Mouse (Mus musculus) adrenal gland, postnatal 4 days (tissue): ENCODE results near the gene Fcrla. TPM values are rescaled to one million over a fixed set of nuclear protein-coding genes. Genes with fewer than 3 reads are reported as not detected.
"Not testable (repeated sequence)": the region's sequence is repeated elsewhere in the genome, so short reads cannot be mapped to it uniquely, and the experiment has no call there.

Experiments used
- DNase-seq, 2 experiments: peaks; one replicate each; pipeline ENCODE4 v3.0.0; 2021 to 2022; ENCODE audit warnings: low spot score in 2 of 2, mixed read lengths in 2 of 2
- long read RNA-seq, 2 experiments: library from polyadenylated mRNA; stranded (forward); transcript quantifications; one replicate each; pipeline ENCODE4 v2.0.0; 2021
- total RNA-seq, 2 experiments: library from RNA; stranded (reverse); gene quantifications; 2 replicates each; pipeline ENCODE4 v1.2.3; 2021

Gene Fcrla
- total RNA-seq: 1 to 10 TPM in 1 of 2 experiments, under 1 TPM in 1; 0.64 to 1.0 TPM
- long read RNA-seq, experiment 1, partial matches to known transcripts: 0 of 1 reads
- long read RNA-seq, experiment 1, other reads (novel, unspliced or antisense): 0 of 1 reads
- long read RNA-seq, experiment 2: 0 reads

GRCm38 (mm10) chr1:170927378-170927777, at the start of gene Fcrla:
Gene Fcrla (minus strand): TSS chr1:170927583.
- DNase-seq: no peak

GRCm38 (mm10) chr1:170976447-170976846, 49.1 kb upstream of the Fcrla start, which contains the start of gene Fcgr2b:
Gene Fcgr2b (minus strand): TSS chr1:170976547.
- DNase-seq: no peak

GRCm38 (mm10) chr1:170975751-170976161, 48.4 kb upstream of the Fcrla start:
- no peak for DNase-seq

DNA sequence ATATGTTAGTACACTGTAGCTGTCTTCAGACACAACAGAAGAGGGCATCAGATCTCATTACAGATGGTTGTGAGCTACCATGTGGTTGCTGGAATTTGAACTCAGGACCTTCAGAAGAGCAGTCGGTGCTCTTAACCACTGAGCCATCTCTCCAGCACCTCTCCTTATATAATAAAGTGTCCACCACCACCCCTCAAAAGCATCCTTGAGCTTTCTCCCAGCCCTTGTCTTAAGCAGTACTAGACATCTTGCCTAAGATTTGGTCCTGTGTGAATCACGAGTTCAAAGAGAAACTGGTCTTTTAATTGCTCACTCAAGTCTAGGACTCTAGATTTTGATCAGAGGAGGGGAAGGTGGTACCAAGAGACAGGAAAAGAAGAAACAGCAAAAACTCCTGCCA, 48.0 kb upstream of the Fcrla start:
- DNase-seq: not testable (repeated sequence)

GRCm38 (mm10) chr1:170974736-170975135, 47.4 kb upstream of the Fcrla start:
- DNase-seq: no peak

DNA sequence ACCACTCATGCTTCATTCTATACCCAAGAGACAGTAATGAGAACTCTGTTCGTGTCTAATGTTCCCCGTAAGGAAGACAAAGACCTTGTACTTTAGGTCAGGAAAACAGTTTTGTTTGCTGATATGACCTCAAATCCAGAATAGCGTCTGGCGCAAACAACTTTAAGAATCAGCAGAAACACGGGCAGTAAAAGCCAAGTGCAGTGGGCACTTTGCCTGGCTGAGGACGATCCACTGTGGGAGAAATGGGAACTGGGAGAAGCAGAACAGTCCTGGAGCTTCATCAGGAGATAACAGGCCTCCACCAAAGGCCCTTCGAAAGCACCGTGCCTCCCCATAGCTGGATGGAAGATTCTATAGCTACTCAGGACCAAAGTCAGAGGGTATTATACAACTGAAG, 46.8 kb upstream of the Fcrla start:
- no peak for DNase-seq

- no peak for DNase-seq
Observed at GRCm38 (mm10) chr1:170972936-170973335, 45.6 kb upstream of the Fcrla start.

DNA sequence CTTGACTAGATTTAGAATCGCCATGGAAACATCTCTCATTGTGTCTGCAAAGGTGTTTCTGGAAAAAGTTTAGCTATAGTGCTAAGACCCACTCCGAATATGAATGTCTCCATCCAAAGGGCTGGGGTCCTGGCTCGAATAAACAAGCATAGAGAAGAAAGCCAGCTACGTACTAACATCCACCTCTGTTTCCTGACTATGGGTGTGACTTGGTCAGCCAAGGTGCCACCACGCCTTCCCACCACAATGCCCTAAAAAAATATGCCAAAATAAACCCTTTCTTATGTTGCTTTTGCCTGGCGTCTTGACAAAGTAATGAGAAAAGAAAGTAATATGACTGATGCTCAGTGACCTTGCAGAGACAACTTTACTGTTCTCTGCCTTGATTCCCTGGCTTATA, 45.1 kb upstream of the Fcrla start:
- no peak for DNase-seq

- no peak for DNase-seq
Observed at GRCm38 (mm10) chr1:170968576-170968975, 41.2 kb upstream of the Fcrla start.

DNA sequence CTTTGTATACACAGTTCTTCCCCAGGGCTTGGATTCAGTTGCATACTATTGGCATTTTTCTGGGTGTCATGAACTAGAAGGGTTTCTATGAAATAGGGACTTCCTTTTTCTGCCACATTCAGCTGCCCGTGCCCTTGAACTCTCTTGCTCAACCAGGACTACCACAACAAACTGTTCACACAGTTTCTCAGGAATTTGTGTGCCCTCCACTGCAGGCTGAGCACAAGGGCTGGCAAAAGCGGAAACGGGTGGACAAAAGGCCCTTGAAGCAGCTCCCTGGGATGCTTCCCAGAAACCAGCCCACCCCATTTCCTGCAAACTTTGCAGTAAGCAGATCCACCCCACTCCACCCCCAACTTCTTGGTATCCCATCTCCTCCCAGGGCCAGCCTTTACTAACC, 40.2 kb upstream of the Fcrla start:
- no peak for DNase-seq

DNA sequence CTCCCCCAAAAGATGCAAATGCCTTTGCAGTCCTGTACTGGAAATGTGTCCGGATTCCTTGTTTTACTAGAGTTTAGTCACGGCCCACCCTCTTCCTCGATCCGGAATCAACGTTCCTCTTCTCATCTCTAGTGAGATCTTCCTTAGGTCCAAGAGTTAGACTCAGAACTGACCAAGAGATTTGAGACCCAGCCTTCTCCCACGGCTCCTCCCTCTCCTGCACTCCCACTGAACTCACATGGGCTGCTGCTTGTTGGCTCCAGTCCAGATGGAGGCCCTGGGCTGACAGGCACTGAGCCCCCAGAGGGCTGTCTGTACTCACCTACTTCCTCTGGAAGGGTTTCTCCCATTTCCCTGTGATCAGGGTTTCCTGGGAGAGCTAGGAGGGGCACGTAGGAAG, 35.7 kb upstream of the Fcrla start:
- no peak for DNase-seq

GRCm38 (mm10) chr1:170962301-170962700, 34.9 kb upstream of the Fcrla start:
- no peak for DNase-seq

DNA sequence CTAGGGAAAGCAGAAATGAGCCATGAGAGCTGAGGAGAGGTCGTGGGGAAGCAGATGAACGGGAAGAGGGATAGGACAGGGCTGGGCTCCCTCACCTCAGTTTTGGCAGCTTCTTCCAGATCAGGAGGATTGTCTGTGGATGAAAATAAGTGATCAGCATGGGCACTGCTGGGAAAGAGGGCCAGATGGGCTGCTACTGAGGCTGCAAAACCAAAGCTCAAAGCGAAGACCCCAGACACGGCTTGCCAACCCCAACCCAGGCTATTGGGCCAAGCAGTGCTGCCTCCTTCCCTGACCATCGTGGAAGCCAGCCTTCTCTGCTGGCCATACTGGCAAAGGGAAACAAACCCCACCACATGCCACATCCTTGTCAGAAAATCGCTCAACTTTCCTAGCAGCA, 33.7 kb upstream of the Fcrla start:
- no peak for DNase-seq

DNA sequence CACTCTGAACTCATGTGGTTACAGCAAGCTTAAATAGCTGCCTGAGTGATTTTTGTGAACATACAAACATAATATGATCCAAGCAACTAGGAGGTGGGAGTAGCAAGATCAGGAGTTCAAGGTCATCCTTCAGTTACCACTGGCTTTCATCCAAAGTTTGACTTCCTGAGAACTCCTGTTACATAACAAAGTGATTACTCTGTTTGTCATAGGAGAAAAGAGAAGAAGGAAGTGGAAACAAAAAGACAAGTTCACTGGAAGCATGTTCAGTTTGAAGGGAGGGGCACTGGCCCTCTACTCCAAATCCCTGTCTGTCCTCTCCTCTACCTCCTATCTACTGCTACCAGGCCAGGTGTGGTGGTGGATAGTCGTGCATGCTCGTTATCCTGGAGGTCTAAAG, 32.4 kb upstream of the Fcrla start:
- DNase-seq: no peak

DNA sequence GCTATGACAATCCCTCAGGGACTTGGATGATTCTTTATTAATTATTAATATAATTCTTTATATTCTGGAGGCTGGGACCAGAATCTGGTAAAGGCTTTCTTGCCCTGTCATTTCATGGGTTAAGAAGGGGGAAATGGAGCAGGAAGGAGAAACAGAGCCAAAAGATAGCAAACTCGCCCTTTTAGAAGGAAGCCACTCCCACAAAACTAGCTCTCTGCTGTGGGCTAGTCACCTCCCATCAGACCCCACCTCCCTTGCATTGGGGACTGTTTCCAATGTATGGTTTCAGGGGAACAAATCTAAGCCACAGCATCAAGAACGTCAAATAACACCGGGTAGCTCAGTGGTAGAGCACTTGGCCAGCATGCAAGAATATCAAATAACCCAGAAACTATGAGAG, 30.8 kb upstream of the Fcrla start:
- DNase-seq: no peak

- no peak for DNase-seq
Observed at GRCm38 (mm10) chr1:170953192-170953591, 25.8 kb upstream of the Fcrla start.

DNA sequence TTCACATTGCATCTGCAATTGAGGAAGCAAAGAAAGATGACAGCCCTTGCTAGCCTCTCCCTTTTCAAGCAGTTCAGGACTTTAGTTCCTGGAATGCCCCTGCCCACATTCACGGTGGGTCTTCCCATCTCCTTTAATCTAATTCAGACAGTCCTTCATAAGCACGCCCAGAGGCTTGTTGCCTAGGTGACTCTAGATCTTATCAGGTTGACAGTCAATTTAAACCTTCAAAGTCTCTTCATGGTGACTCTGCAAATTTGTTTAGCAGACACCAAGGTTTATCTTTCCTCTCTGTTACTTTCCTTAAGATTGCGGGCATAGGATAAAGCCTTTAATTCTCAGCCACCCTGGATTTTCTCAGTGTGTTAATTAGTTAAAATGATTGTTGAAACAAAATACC, 23.4 kb upstream of the Fcrla start:
- DNase-seq: no peak

DNA sequence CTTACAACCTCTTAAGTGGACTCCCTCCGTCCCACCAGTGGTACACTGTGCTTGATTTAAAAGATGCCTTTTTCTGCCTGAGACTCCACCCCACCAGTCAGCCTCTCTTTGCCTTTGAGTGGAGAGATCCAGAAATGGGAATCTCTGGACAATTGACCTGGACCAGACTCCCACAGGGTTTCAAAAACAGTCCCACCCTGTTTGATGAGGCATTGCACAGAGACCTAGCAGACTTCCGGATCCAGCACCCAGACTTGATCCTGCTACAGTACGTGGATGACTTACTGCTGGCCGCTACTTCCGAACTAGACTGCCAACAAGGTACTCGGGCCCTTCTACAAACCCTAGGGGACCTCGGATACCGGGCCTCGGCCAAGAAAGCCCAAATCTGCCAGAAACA, 17.5 kb upstream of the Fcrla start:
- not testable (repeated sequence) for DNase-seq

GRCm38 (mm10) chr1:170944151-170944550, 16.8 kb upstream of the Fcrla start:
- DNase-seq: not testable (repeated sequence)

DNA sequence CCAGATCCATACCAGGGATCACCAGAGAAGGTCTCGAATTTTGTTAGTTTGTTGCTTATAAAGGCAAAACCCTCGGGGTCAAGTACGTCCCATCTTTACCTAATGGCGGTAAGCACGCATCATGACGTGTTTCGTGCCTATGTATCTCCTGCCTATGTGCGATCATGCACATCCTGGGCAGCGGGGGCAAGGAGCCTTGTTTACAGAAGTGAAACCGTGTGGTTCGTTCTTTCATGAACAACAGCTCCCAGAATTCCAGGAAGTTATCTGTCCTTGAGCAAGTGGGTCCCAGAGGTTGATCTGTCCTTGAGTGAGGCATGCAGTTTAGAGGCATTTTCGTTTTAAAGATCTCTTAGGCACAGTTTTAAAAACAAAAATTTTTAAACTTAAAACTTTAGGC, 11.9 kb upstream of the Fcrla start:
- no peak for DNase-seq

GRCm38 (mm10) chr1:170934383-170934782, 7.0 kb upstream of the Fcrla start:
- no peak for DNase-seq

DNA sequence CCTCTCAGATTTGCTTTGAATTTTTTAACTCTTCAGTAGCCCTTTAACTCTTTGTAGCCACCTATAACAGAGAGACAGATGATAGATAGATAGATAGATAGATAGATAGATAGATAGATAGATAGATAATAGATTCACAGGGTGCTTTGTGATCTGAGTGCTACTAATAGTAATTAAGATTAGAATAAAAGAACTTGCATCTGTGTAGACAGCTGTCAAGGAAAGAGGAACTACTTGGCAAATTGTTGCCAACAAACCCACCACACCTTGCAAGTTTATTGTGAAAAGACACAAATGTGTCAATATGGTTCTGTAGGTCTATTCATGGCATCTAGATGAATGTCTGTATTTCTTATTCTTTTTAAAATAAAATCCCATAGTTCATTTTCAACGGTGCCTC, 6.6 kb upstream of the Fcrla start:
- DNase-seq: no peak

DNA sequence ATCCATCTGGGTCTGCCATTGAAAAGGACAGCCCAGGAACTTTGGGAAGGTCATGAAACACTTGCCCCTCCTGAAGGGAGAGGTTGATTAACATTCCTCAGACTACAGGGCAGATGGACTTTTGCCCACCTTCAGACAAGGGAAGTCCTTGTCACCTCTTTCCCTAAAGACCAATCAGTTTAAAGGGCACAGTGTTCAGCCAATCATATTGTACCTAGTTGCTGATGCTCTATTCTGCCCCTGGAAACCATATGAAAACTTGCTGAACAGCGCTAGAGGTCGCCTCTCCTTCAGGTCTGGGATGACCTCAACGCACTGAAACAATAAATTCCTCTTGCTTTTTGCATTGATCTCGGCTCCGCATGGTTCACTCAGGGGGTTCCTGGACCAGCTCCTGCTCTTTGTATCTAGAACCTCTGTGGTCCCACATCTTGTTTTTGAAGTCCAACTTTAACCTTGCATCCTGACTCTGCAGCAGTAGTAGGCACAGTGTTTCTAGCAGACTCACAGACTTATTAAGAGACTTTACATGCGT, 6.1 kb upstream of the Fcrla start:
- DNase-seq: no peak

- no peak for DNase-seq
Observed at GRCm38 (mm10) chr1:170932043-170932442, 4.7 kb upstream of the Fcrla start.
